Mouse (Mus musculus): ENCODE measurements around the gene Fam189a1.

The Fam189a1 gene

GRCm38 (mm10) chr7:65101661-65102060 is 54.7 kb downstream of the Fam189a1 start:
- peak; percentile 64 to 78 for DNase-seq

DNA sequence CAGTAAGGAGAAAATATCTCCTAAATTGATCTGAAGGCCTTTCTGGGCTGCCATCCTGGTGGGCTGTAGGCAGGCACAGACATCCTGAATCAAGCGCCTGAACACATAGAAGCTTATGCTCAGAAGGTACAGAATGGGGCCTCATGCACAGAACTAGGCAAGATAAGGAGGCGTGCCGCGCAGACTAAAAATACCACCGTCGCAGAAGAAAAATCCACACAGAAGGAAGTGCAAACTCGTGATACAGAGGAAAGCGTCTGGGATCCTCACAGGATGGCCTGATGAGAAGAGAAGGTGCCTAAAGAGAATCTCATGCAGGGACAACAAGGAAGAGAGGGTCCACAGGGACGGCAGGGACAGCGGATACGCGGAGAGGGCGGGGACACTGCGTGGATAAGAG is 58.7 kb downstream of the Fam189a1 start:
- no peak for DNase-seq

- peak; percentile 57 to 74 for DNase-seq
Observed at GRCm38 (mm10) chr7:65095631-65096107, 60.7 kb downstream of the Fam189a1 start.

DNA sequence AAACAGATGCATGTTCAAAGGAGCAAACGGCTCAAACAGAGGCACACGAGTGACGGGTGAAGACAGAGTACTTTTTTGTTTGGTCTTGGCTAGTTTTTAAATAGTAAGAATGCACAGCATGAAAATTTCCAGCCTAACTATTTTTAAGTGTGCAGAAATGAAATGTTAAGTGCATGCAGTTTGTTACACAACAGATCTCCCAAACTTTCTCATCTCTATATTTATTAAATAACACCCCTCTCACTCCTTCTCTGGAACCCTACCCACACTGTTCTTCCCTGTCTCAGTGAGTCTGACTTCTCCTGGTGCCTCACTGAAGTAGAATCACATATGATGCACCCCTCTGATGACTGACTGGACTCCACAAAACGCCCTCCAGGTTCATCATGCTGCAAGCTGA is 63.1 kb downstream of the Fam189a1 start:
- DNase-seq: no peak

DNA sequence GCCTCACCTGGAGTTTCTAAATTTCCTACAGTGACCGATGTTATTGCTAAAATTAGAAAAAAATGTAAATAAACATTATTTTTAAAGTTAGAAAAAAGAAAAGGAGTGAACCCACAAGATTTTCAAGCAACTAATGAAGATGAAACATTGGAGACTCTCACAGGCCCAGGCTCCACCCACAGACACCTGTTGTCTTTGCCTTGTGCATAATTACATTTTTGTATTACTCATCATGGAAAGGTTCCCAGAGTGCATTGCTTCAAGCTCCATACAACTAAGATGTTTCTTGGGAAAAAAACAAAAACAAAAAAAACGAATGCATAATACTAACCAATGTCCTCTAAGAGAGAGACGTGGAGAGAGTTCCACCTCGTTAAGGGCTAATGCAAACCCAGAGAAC is 64.9 kb downstream of the Fam189a1 start:
- DNase-seq: no peak

DNA sequence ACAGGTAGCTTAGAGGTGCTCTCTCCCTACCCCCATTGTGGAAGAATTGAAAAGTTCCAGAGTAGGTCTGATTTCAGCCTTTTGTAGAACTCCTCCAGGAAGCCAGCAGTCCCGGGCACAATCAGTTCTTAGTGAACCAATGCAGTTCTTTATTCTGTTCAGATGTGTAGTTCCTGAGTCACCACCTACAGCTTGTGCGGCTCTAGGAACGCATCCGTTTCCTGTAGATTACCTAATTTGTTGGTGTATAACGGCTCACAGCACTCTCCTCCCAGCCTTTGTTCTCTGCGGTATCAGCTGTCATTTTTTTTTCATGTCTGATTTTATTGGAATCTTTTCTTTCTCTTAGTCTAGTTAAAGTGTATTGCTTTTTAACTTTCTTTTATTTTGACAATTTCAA is 70.4 kb downstream of the Fam189a1 start:
- DNase-seq: no peak

DNA sequence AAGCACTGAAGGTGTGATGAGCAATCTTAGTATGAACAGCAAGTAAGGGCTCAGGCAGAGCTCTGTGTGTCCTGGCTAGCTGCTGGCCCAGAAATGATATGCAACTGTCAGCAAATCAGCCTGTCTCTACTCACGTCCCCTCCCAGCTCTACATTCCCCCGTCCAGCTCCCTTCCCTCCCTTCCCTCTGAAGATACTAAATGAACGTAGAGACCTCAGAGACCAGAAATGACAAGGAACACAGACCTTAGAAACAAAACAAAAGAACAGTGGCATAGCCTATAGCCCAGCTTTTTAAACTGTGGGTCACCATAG is 73.6 kb downstream of the Fam189a1 start:
- DNase-seq: no peak

DNA sequence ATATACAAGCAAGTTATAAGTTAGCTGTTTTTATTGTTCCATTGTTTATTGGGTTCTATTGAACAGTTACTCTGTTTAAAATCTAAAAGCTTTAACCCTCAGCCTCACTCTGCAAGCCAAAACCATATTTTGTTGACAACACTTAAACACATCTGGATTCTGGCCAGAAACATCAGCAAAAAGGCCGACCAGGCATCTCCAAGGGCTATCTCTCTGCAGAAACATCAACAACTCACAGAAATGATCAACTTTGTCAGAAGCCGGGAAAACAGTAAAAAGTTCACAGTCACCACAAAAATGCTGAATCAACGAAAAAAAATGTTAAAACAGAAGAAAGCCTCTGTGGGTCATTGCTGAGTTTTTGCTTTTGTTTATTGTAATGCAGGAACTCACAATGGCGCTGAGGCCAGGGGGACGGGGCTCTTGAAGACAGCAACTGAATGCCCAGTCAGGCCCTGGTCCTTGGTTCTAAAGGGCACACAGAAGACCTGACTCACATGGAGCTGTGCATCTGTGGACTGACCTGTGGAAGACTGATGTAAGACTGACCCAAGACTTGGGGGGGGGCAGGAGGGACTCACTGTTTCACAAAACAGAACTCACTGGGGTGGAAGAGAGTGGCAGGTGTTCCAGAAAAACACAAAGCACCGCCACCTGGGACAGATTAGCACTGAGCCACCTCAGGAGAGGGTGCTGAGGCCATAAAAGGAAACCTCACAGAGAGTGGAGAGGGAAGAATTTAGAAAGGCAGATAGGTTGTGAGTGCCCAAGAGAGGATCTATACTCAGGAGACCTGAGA is 74.2 kb downstream of the Fam189a1 start:
- no peak for DNase-seq

DNA sequence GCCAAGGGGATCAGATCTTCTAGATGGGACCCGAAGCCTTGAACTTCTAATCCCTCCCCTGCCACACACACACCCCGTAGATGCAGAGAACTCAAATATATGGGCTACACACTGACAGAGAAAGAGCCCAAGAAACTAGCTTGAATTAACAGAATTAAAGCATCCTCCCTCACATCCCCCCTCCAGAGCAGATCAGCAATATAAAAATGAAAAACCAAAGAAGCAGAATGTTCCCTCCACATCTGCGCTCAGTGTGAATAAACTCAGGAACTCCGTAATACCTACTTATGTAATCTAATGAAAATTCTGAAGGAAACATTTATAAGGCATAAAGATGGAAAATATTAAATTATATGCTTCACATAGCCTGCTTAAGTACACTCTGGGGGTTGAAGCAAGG is 80.2 kb downstream of the Fam189a1 start:
- no peak for DNase-seq

DNA sequence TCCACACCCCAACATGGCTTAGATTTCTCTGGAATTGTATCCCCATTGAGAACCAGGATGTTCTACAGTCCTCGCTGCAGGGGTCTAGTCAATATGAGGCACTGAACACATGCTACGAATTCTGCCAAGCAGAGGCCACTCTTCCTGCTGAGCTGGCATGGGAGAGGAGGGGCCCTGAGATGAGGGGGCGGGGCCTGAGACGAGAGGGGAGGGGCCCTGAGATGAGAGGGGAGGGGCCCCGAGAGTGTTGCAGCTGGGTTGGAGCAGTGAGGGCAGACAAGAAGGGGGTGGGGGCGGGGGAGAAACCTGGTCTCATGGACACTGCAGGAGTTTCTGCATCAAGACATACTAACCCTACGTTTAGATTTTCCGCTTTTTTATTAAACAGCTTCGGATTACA is 82.2 kb downstream of the Fam189a1 start:
- DNase-seq: peak; percentile 27 to 38

DNA sequence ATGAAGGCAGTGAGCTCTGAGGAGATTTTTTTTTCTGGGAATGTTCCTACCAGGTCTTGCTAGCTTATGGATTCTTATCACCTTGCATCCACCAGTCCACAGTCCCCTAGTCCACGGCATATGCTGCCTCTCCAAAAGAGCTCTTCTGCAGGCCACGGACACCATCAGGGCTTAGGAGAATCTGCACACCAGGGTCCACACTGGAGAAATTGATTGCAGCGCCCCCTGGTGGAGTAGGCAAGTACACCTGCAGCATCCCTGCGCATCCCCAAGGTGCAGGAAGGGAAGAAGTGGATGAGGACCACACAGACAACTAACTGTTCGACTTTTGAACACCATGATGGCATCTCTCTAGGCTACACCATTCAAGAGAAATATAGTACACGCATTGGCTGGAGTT is 82.8 kb downstream of the Fam189a1 start:
- peak; percentile 92 to 94 for DNase-seq

GRCm38 (mm10) chr7:65066211-65066610 is 90.2 kb downstream of the Fam189a1 start:
- DNase-seq: no peak

DNA sequence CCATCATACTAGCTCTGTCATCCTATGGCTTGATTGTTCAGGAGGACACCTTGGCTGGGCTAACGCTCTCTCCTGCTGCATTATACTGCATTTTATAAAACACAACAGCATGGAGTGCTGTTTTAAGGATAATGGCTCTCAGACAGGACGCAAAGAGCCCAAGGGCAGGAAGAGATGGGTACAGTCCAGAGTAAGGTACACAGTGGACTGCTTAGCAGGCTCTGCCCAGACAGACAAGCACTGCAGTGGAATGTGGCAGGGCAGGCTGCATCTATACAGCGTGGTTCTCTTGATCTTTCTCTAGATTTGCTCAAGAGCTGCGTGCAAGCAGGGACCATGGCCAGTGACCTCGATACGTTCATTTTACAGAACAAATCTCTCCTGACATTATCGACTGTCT is 90.9 kb downstream of the Fam189a1 start:
- DNase-seq: no peak

- no peak for DNase-seq
Observed at GRCm38 (mm10) chr7:65064638-65065037, 91.7 kb downstream of the Fam189a1 start.

DNA sequence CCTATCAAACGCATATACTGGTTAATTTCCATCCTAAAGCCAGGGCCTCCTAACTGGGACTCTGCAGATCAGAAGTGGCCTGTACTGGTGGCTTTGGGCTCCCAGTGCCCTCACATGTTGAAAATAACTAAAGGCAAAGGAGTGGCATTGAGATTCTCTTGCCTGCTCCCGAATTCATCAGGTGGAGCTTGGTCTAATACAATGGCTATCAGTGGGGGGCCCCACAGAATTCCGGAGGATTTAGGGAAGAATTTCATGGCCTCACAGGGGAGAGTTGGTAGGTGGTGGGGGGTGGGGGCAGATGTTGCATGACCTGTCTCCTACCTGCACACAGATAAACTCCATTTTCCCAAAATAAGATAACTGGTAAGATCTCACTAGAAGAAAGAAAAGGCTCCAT is 92.3 kb downstream of the Fam189a1 start:
- no peak for DNase-seq

GRCm38 (mm10) chr7:65060163-65060799 is 96.1 kb downstream of the Fam189a1 start:
- no peak for DNase-seq

DNA sequence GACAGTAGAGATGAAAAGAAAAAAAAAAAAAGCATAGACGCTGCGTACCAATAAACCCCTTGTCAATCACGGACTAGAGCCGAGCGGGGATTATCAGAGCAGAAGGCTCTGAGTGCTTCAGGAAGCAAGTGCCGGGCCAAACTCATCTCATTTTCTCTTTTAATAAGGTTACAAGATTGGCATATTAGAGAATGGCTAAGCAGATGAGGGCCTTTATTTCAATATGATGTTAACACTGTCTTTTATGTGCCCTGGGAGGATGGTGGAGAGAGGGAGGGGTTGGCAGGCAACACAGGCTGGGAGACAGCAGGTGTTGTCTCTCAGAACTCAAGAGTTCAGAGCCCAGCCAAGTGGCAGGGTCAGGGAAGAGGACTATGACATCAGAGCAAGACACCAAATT is 99.5 kb downstream of the Fam189a1 start:
- peak; percentile 38 to 46 for DNase-seq

DNA sequence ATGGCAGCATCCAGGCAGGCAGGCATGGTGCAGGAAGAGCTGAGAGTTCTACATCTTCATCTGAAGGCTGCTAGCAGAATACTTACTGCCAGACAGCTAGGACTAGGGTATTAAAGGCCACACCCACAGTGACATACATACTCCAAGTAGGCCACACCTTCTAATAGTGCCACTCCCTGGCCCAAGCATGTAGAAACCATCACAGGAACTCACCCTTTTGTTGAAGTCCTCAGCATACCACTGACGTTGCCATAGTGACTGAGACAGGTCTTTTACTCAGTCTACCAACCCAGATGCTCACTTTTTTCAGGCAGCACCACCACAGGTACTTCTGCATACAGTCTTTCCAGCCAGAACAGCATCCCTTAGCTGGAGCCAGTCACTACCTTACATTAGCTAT is 104.4 kb downstream of the Fam189a1 start:
- DNase-seq: no peak

DNA sequence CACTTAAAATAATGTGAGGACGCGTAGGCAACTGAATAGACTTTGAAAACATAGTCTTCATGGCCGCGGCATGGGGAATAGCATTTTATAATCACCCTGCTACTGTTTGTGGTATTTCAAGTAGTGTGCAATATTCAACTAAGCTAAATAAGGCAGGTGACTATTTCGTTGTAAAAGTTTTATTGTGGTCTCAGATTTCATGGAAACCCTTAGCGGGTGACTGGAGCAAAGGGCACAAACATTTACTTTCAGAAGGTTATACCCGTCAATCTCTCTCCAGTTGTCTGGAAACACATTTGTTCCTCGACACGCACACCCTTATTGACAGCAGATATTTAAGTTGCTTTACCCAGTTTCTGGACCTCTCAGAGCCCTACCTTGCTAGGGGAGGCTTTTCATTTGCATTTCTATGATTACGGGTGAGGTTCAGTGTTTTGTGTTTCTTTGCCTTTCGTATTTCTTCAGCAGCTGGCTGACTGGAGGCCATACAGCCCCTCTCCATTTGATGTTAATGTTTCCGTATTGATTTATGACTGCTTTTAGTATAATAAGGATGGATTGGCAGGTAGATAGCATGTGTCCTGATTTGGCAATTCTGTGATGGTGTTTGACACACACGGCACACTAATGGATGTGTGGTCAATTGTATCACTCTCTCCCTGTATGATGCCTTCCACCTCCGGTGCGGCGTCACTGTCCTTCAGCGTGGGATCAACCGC is 107.0 kb downstream of the Fam189a1 start:
- no peak for DNase-seq

DNA sequence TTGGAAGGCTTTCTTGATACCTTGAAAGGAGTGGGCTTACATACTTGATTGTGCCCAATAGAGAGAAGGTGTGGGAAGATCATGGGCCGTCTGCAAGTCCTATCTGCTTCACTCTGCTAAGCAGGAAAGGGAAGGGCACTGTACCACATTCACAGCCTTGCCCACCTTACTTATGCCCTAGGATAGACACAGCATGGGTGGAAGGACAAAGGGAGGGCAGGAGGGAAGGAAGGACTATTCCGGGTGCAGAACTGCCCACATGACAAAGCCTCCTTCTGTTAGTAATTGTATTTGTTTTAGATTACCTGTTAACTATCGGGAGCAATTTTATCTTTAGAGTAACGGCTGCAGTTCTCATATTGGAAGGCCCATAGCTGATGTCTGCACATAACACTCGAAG is 108.7 kb downstream of the Fam189a1 start:
- DNase-seq: no peak

DNA sequence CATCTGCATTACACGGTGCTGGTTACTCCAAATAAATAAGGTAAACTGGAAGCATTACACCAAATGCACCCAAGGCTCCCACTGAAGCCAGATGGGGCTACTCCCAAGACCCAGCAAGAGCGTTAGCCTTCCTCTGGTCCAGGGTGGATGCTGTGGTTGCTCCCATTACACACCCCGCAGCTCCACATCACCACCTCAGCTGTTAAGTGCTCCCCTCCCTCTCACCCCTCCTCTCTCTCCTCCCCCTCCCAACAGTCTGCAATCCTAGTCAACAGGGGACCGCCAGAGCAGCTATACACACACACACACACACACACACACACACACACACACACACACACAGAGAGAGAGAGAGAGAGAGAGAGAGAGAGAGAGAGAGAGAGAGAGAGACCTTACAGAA is 109.7 kb downstream of the Fam189a1 start:
- DNase-seq: no peak

GRCm38 (mm10) chr7:65044280-65044679 is 112.1 kb downstream of the Fam189a1 start:
- DNase-seq: peak; percentile 81 to 88

- peak; percentile 53 to 62 for DNase-seq
Observed at GRCm38 (mm10) chr7:65041106-65041505, 115.3 kb downstream of the Fam189a1 start.

- no peak for DNase-seq
Observed at GRCm38 (mm10) chr7:65031741-65032140, 124.6 kb downstream of the Fam189a1 start.

Data from cerebellum, postnatal 10 days (tissue).